Mouse (Mus musculus): ENCODE data around the gene Zc3hc1. TPM values are rescaled to one million over a fixed set of nuclear protein-coding genes. Genes with fewer than 3 reads are reported as not detected.
A peak's percentile ranks its signal among the peaks of the same experiment; 100 is the strongest.

The Zc3hc1 gene
- total and polyA plus RNA-seq, 3 experiments = 13.4 to 16.2 (median 16.0) TPM

- Histone ChIP-seq H3K79me2 (replicated peaks; ENCODE audit: control insufficient read depth, insufficient read depth, low read length) (peaks cover 4% of the 10 kb centered on the region; the same call in 1 of the 2 replicates), H3K36me3 (ENCODE audit: control insufficient read depth, insufficient read depth, low read length) (no peaks in the 10 kb centered on the region), H3K4me3 (peak overlapping the region; percentile 8), H3K27me3 (ENCODE audit: control insufficient read depth, insufficient read depth, low read length) (no peaks in the 10 kb centered on the region), H3K4me1 (ENCODE audit: control insufficient read depth, insufficient read depth, low read length) (peaks cover 3% of the 10 kb centered on the region), H3K9ac (ENCODE audit: low read depth, low read length) (no peak overlapping the region), H3K27ac (no peak overlapping the region; the same call in 1 of the 2 replicates)
- no peak for TF ChIP-seq POLR2A (IDR thresholded peaks at IDR 0.05; ENCODE audit: insufficient read depth, low read depth, low read length)
- peak; percentile 84; the same call in 1 of the 2 replicates for TF ChIP-seq EP300 (IDR thresholded peaks at IDR 0.05; ENCODE audit: insufficient read depth, low read depth, low read length)
- no peak; the same call in none of the 2 replicates for TF ChIP-seq CTCF (IDR thresholded peaks at IDR 0.05)
- 20% methylated on average over 4 of the region's 4 CpGs for WGBS
- intact Hi-C loops (cut with DNase I) = loop anchor here (5.0 to 10.0 kb wide), 2 partner anchors 491 to 629 kb away; partner anchors contain the start of gene Copg2
- DNase-seq = peak; percentile 39 to 61
Observed at GRCm38 (mm10) chr6:30403465-30403864, 12.6 kb upstream of the Zc3hc1 start.

- H3K4me1 ChIP-seq (ENCODE audit: control insufficient read depth, insufficient read depth, low read length) = peaks cover 3% of the 10 kb centered on the region
- WGBS = 0% methylated on average over 29 of the region's 29 CpGs
- H3K27me3 ChIP-seq (ENCODE audit: control insufficient read depth, insufficient read depth, low read length) = no peaks in the 10 kb centered on the region
- H3K36me3 ChIP-seq (ENCODE audit: control insufficient read depth, insufficient read depth, low read length) = no peaks in the 10 kb centered on the region
- H3K27ac ChIP-seq = peak overlapping the region; percentile 88
- TF ChIP-seq CTCF (IDR thresholded peaks at IDR 0.05) (no peak), POLR2A (IDR thresholded peaks at IDR 0.05; ENCODE audit: insufficient read depth, low read depth, low read length) (no peak), EP300 (IDR thresholded peaks at IDR 0.05; ENCODE audit: insufficient read depth, low read depth, low read length) (no peak)
- no peak for DNase-seq
- intact Hi-C loops (cut with DNase I) = loop anchor here (5.0 to 10.0 kb wide), 2 partner anchors 493 to 630 kb away; partner anchors contain the start of gene Copg2
- peak overlapping the region; percentile 72 for H3K4me3 ChIP-seq
- H3K79me2 ChIP-seq (replicated peaks; ENCODE audit: control insufficient read depth, insufficient read depth, low read length) = peaks cover 2% of the 10 kb centered on the region; the same call in 1 of the 2 replicates
- H3K9ac ChIP-seq (ENCODE audit: low read depth, low read length) = peak overlapping the region; percentile 95
Observed at GRCm38 (mm10) chr6:30402091-30402491, 11.3 kb upstream of the Zc3hc1 start.

- intact Hi-C loops (cut with DNase I) = loop anchor here (5.0 to 10.0 kb wide), 2 partner anchors 493 to 631 kb away; partner anchors contain the start of gene Copg2
- Histone ChIP-seq H3K4me3 (peak within 1 kb of the TSS; percentile 72), H3K79me2 (replicated peaks; ENCODE audit: control insufficient read depth, insufficient read depth, low read length) (no peaks in the 10 kb centered on the region; the same call in 1 of the 2 replicates), H3K36me3 (ENCODE audit: control insufficient read depth, insufficient read depth, low read length) (no peaks in the 10 kb centered on the region), H3K27ac (peak within 1 kb of the TSS; percentile 88), H3K4me1 (ENCODE audit: control insufficient read depth, insufficient read depth, low read length) (peaks cover 3% of the 10 kb centered on the region), H3K9ac (ENCODE audit: low read depth, low read length) (peak within 1 kb of the TSS; percentile 95), H3K27me3 (ENCODE audit: control insufficient read depth, insufficient read depth, low read length) (no peaks in the 10 kb centered on the region)
- under 1% methylated on average over 41 of the region's 41 CpGs for WGBS
- TF ChIP-seq EP300 (IDR thresholded peaks at IDR 0.05; ENCODE audit: insufficient read depth, low read depth, low read length) (peak; percentile 59; the same call in 1 of the 2 replicates), CTCF (IDR thresholded peaks at IDR 0.05) (no peak), POLR2A (IDR thresholded peaks at IDR 0.05; ENCODE audit: insufficient read depth, low read depth, low read length) (peak; percentile 94)
- peak; percentile 100 for DNase-seq
Observed at GRCm38 (mm10) chr6:30401308-30402015, 10.6 kb upstream of the Zc3hc1 start, which contains the start of gene Klhdc10. Gene Klhdc10 (plus strand): TSS chr6:30401868.

- Histone ChIP-seq H3K27me3 (ENCODE audit: control insufficient read depth, insufficient read depth, low read length) (no peaks in the 10 kb centered on the region), H3K9ac (ENCODE audit: low read depth, low read length) (no peak overlapping the region), H3K79me2 (replicated peaks; ENCODE audit: control insufficient read depth, insufficient read depth, low read length) (no peaks in the 10 kb centered on the region; the same call in 1 of the 2 replicates), H3K4me1 (ENCODE audit: control insufficient read depth, insufficient read depth, low read length) (peaks cover 3% of the 10 kb centered on the region), H3K27ac (peak overlapping the region; percentile 81), H3K36me3 (ENCODE audit: control insufficient read depth, insufficient read depth, low read length) (no peaks in the 10 kb centered on the region), H3K4me3 (peak overlapping the region; percentile 72; the same call in 1 of the 2 replicates)
- 6% methylated on average over 7 of the region's 7 CpGs for WGBS
- intact Hi-C loops (cut with DNase I) = loop anchor here (5.0 to 10.0 kb wide), 2 partner anchors 494 to 632 kb away; partner anchors contain the start of gene Copg2
- no peak for TF ChIP-seq POLR2A (IDR thresholded peaks at IDR 0.05; ENCODE audit: insufficient read depth, low read depth, low read length)
- no peak for TF ChIP-seq CTCF (IDR thresholded peaks at IDR 0.05)
- TF ChIP-seq EP300 (IDR thresholded peaks at IDR 0.05; ENCODE audit: insufficient read depth, low read depth, low read length) = no peak
- no peak for DNase-seq
Observed at GRCm38 (mm10) chr6:30400716-30401115, 9.9 kb upstream of the Zc3hc1 start.

GRCm38 (mm10) chr6:30400146-30400545, 9.3 kb upstream of the Zc3hc1 start:
- no peak for DNase-seq
- 82% methylated on average over 5 of the region's 5 CpGs for WGBS
- Histone ChIP-seq H3K27ac (no peak overlapping the region), H3K79me2 (replicated peaks; ENCODE audit: control insufficient read depth, insufficient read depth, low read length) (no peaks in the 10 kb centered on the region; the same call in 1 of the 2 replicates), H3K36me3 (ENCODE audit: control insufficient read depth, insufficient read depth, low read length) (no peaks in the 10 kb centered on the region), H3K4me3 (no peak overlapping the region), H3K4me1 (ENCODE audit: control insufficient read depth, insufficient read depth, low read length) (peaks cover 3% of the 10 kb centered on the region), H3K9ac (ENCODE audit: low read depth, low read length) (no peak overlapping the region), H3K27me3 (ENCODE audit: control insufficient read depth, insufficient read depth, low read length) (no peaks in the 10 kb centered on the region)
- TF ChIP-seq POLR2A (IDR thresholded peaks at IDR 0.05; ENCODE audit: insufficient read depth, low read depth, low read length) (no peak), CTCF (IDR thresholded peaks at IDR 0.05) (no peak), EP300 (IDR thresholded peaks at IDR 0.05; ENCODE audit: insufficient read depth, low read depth, low read length) (no peak)
- intact Hi-C loops (cut with DNase I) = loop anchor here (5.0 to 10.0 kb wide), 2 partner anchors 495 to 632 kb away; partner anchors contain the start of gene Copg2
